8 mouse cellular contexts compared by ENCODE assay signal in the genomic region with DNA sequence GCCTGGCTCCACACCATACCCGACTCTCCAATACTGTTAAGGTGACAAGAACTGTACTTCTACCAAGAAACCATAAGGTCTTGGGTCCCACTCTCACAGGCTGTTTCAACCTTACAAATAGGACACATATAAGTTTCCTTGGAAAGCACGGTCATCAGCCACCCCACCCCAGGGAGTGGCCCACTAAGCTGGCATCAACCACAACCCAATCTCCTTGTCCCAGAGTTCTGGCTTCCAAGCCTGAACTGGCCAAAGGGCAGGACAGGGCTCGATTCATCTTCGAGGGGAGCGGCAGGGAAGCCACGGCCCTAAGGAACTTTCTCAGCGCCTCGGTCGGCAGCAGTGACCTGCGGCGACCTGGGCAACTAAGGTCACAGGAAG. TPM values are rescaled to one million over a fixed set of nuclear protein-coding genes. Genes with fewer than 3 reads are reported as not detected.
DNase-seq lines count a peak whose midpoint lies in the region; ATAC-seq and TF ChIP-seq lines count a peak whose summit lies in the region.

No protein-coding gene starts in this region.

- peaks cover 12% of the 10 kb centered on the region for H3K4me1 ChIP-seq in heart, embryonic 11.5 days (ENCODE audit: control insufficient read depth, insufficient read depth, low read length)
- peaks cover 17% of the 10 kb centered on the region for H3K4me1 ChIP-seq in E14TG2a.4 (replicated peaks; ENCODE audit: low read depth, low read length)
- H3K4me1 ChIP-seq in embryonic facial prominence, embryonic 15.5 days = peaks cover 17% of the 10 kb centered on the region
- H3K4me1 ChIP-seq in limb, embryonic 12.5 days (replicated peaks) = peaks cover 20% of the 10 kb centered on the region
- H3K4me1 ChIP-seq in olfactory bulb, adult 2 months (ENCODE audit: control insufficient read depth, insufficient read depth, low read length) = peaks cover 7% of the 10 kb centered on the region

- no peaks in the 10 kb centered on the region for H3K27me3 ChIP-seq in heart, embryonic 11.5 days (ENCODE audit: control insufficient read depth, insufficient read depth, low read length)
- H3K27me3 ChIP-seq in E14TG2a.4 (ENCODE audit: insufficient read depth, low read length) = peaks cover 9% of the 10 kb centered on the region
- H3K27me3 ChIP-seq in embryonic facial prominence, embryonic 15.5 days = no peaks in the 10 kb centered on the region
- no peaks in the 10 kb centered on the region for H3K27me3 ChIP-seq in limb, embryonic 12.5 days

- intact Hi-C loops in heart, postnatal 25 days (cut with DNase I) = loop anchor here (2.0 to 10.0 kb wide), 4 partner anchors 37 to 875 kb away; partner anchors contain the start of gene Nelfa

- DNase-seq in heart, postnatal 25 days (ENCODE audit: low spot score) = no peak
- DNase-seq in layer of hippocampus, postnatal 25 days (ENCODE audit: extremely low spot score in 1 of 2, low spot score in 1 of 2) = no peak
- DNase-seq in kidney, adult 18-20 months = no peak

- peak overlapping the region; percentile 87 for H3K9ac ChIP-seq in heart, embryonic 11.5 days (ENCODE audit: low read depth, low read length)
- H3K9ac ChIP-seq in embryonic facial prominence, embryonic 15.5 days = peak overlapping the region; percentile 54
- peak overlapping the region; percentile 81 for H3K9ac ChIP-seq in limb, embryonic 12.5 days (replicated peaks)

- TF ChIP-seq CTCF in E14TG2a.4 (conservative IDR thresholded peaks at IDR 0.05; ENCODE audit: low read length) = no peak
- TF ChIP-seq CTCF in olfactory bulb, adult 2 months (IDR thresholded peaks at IDR 0.05; ENCODE audit: insufficient read depth, low read depth, low read length) = no peak

- TF ChIP-seq POLR2A in olfactory bulb, adult 2 months (IDR thresholded peaks at IDR 0.05; ENCODE audit: insufficient read depth, low read depth, low read length) = no peak

- ATAC-seq in heart, embryonic 11.5 days (replicated peaks; ENCODE audit: insufficient number of reproducible peaks, low FRiP score, low TSS enrichment) = 0 out of 2 replicates have a peak, but pooled peaks have one; percentile 24
- no peak for ATAC-seq in embryonic facial prominence, embryonic 15.5 days (ENCODE audit: insufficient number of reproducible peaks, low FRiP score, low TSS enrichment, low read depth)
- ATAC-seq in limb, embryonic 12.5 days (ENCODE audit: insufficient number of reproducible peaks, insufficient read depth, low FRiP score, low TSS enrichment, low read depth) = no peak

- H3K9me3 ChIP-seq in heart, embryonic 11.5 days (replicated peaks; ENCODE audit: control insufficient read depth, low read length) = no peaks in the 10 kb centered on the region
- H3K9me3 ChIP-seq in E14TG2a.4 (ENCODE audit: low read length) = no peaks in the 10 kb centered on the region
- no peaks in the 10 kb centered on the region for H3K9me3 ChIP-seq in embryonic facial prominence, embryonic 15.5 days (replicated peaks)
- no peaks in the 10 kb centered on the region for H3K9me3 ChIP-seq in limb, embryonic 12.5 days

- H3K4me2 ChIP-seq in heart, embryonic 11.5 days = peak overlapping the region; percentile 89
- peak overlapping the region; percentile 81 for H3K4me2 ChIP-seq in embryonic facial prominence, embryonic 15.5 days (replicated peaks)
- peak overlapping the region; percentile 93 for H3K4me2 ChIP-seq in limb, embryonic 12.5 days

- peak overlapping the region; percentile 89 for H3K4me3 ChIP-seq in heart, embryonic 11.5 days (ENCODE audit: low read depth, low read length)
- peak overlapping the region; percentile 96 for H3K4me3 ChIP-seq in E14TG2a.4 (replicated peaks; ENCODE audit: low read length)
- peak overlapping the region; percentile 70 for H3K4me3 ChIP-seq in embryonic facial prominence, embryonic 15.5 days (replicated peaks)
- peak overlapping the region; percentile 80 for H3K4me3 ChIP-seq in limb, embryonic 12.5 days (replicated peaks)
- H3K4me3 ChIP-seq in olfactory bulb, adult 2 months (ENCODE audit: insufficient read depth, low read depth, low read length) = peak overlapping the region; percentile 72

- H3K36me3 ChIP-seq in heart, embryonic 11.5 days (ENCODE audit: control insufficient read depth, insufficient read depth, low read length) = peaks cover 7% of the 10 kb centered on the region
- peaks cover 18% of the 10 kb centered on the region for H3K36me3 ChIP-seq in E14TG2a.4 (ENCODE audit: insufficient read depth, low read length)
- H3K36me3 ChIP-seq in embryonic facial prominence, embryonic 15.5 days = peaks cover 9% of the 10 kb centered on the region
- H3K36me3 ChIP-seq in limb, embryonic 12.5 days = peaks cover 18% of the 10 kb centered on the region

- 5% methylated on average over 11 of the region's 11 CpGs for WGBS in heart, embryonic 11.5 days (ENCODE audit: insufficient replicate concordance)
- 4% methylated on average over 11 of the region's 11 CpGs for WGBS in embryonic facial prominence, embryonic 15.5 days
- WGBS in limb, embryonic 12.5 days = 6% methylated on average over 11 of the region's 11 CpGs
- WGBS in olfactory bulb, adult 2 months = 4% methylated on average over 11 of the region's 11 CpGs

- H3K27ac ChIP-seq in heart, embryonic 11.5 days (ENCODE audit: low read depth, low read length) = peak overlapping the region; percentile 88
- peak overlapping the region; percentile 79 for H3K27ac ChIP-seq in embryonic facial prominence, embryonic 15.5 days (replicated peaks)
- peak overlapping the region; percentile 85 for H3K27ac ChIP-seq in limb, embryonic 12.5 days
- no peak overlapping the region for H3K27ac ChIP-seq in olfactory bulb, adult 2 months (ENCODE audit: insufficient read depth, low read depth, low read length)

RNA-seq across cellular contexts. Expression of gene Letm1, which starts 0.7 kb away (rescaled TPM):
- 40.3 and 44.5 TPM in 2 replicates for polyA plus RNA-seq in heart, embryonic 11.5 days (2014; fragmentation: Nextera tagmentation; extraction: Ambion mirVana)
- total RNA-seq in heart, postnatal 25 days (2021) = 100 to 1,000 TPM; 152 to 161 TPM
- polyA plus RNA-seq in embryonic facial prominence, embryonic 15.5 days (2015; fragmentation: Nextera tagmentation; extraction: Ambion mirVana) = 49.9 and 51.8 TPM in 2 replicates
- 55.7 and 56.6 TPM in 2 replicates for polyA plus RNA-seq in limb, embryonic 12.5 days (2016; fragmentation: Nextera tagmentation; extraction: Ambion mirVana)
- polyA plus RNA-seq in olfactory bulb, adult 2 months (2012; ENCODE audit: insufficient read depth, insufficient read length, low replicate concordance, missing spikeins) = not detected in 2 replicates
- 100 to 1,000 TPM in 1 of 2 experiments, 10 to 100 TPM in 1; 98.8 to 103 TPM for total RNA-seq in layer of hippocampus, postnatal 25 days (2021)

RNA-seq across cellular contexts. Expression of gene Nsd2, which starts 38.6 kb away (rescaled TPM):
- polyA plus RNA-seq in heart, embryonic 11.5 days (2014; fragmentation: Nextera tagmentation; extraction: Ambion mirVana) = 46.8 and 48.7 TPM in 2 replicates
- total RNA-seq in heart, postnatal 25 days (2021) = 10 to 100 TPM; 25.9 to 28.4 TPM
- 35.8 and 37.6 TPM in 2 replicates for polyA plus RNA-seq in embryonic facial prominence, embryonic 15.5 days (2015; fragmentation: Nextera tagmentation; extraction: Ambion mirVana)
- 69.6 and 70.5 TPM in 2 replicates for polyA plus RNA-seq in limb, embryonic 12.5 days (2016; fragmentation: Nextera tagmentation; extraction: Ambion mirVana)
- 362 and 366 TPM in 2 replicates for polyA plus RNA-seq in olfactory bulb, adult 2 months (2012; ENCODE audit: insufficient read depth, insufficient read length, low replicate concordance, missing spikeins)
- total RNA-seq in layer of hippocampus, postnatal 25 days (2021) = 100 to 1,000 TPM; 122 to 126 TPM
